Mouse (Mus musculus): ENCODE data around the gene Rps2. TPM values are rescaled to one million over a fixed set of nuclear protein-coding genes. Genes with fewer than 3 reads are reported as not detected.
A peak's percentile ranks its signal among the peaks of the same experiment; 100 is the strongest.
"Not testable (repeated sequence)": the region's sequence is repeated elsewhere in the genome, so short reads cannot be mapped to it uniquely, and the experiment has no call there.

Gene Rps2
- total RNA-seq, 1 experiment from 2014 or later: 702 TPM

DNA sequence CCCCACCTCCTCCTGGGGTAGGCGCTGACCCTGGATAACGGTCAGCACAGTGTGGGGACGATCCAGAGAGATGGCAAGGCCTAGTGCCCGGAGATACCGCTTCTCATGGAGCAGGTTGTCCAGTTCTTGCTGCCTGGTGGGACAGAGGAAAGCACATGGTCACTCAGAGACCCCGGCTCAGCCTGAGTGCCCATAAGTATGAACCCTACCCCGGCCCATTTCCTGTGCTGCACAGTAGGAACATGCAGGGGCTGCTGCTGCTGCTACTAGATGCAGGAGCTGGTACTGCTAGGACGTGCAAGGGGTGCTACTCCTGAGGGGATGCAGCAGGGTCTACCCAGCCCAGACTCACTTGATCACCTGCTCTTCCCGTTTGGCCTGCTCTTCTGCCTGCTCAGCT, 16.7 kb upstream of the Rps2 start:
- DNase-seq: no peak

DNA sequence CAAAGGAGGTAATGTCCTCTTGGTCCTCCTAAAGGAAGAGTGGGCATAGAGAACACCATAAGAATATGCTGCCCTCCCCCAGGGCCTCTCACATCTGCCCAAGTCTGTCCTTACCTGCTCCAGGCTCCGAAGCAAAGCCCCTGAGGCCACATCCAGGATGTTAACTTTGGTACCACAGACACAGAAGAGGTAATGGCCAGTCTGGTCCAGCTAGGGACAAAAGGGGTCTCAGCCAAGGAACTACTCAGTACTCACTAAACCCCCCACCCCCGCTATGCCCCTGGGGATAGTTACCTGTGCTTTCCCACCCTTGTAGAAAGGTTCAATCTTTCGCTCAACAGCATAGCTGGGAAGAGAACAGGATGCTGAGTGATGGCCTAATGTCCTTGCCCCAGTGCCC, 12.1 kb upstream of the Rps2 start:
- DNase-seq: no peak

DNA sequence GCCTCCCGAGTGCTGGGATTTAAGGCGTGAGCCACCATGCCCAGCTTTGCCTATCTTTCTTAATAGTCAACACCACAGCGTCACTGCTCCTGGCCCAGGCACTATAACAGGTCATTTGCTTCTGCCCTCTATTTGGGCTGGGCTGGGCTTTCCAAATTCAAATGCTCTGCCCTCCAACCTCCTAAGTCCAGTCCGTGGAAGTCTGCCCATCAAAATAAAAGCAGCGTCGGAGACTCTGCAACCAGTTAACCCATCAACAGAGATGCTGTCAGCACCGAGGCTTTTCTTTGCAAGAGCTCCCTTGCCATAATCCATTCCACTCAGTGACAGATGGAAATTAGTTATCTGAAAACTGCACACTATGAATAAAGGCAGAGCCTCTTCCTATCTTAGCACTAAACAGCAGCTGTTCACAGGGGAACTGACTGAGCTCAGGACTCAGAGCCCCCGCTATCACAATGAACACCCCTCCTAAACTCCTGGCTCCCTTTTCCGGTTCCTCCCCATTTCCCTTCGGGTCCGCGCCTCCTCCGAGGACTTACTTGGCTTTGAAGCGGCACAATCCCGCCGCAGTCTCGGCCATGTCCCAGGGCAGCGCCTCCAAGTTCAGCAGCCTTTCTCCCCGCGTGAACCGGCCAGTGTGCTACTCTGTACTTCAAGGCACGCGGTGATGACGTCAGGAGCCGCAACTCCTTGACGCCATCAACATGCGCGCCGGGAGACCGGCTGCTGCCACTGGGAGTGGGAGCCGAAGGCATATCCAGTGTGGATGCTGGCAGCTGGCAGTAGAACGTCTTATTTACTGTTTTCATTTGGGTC, 10.7 kb upstream of the Rps2 start, which contains the start of gene Tbl3:
Gene Tbl3, minus strand, starts transcription at position 679 of the 819 bp plus-strand sequence.
- DNase-seq: peak; percentile 96

DNA sequence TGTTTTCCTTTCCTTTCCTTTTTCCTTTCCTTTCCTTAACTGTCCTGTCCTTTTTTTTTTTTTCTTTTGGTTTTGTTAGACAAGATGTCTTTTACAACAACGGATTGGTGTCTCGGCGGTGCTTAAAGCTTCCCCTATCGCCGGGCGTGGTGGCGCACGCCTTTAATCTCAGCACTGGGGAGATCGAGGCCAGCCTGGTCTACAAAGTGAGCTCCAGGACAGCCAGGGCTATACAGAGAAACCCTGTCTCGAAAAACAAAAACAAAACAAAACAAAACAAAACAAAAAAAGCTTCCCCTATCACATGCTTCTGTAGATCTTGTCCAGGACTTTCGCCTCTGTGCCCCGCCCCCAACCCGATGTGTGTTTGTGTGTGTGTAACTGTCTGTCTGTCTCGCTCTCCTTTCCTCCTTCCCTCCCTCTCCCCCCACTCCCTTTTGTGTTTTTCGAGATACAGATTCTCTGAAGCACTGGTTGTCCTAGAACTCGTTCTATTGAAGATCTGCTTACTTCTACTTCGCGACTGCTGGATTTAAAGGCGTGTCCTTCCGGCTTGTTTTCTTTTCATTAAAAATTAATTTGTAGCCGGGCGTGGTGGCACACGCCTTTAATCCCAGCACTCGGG, 10.0 kb upstream of the Rps2 start:
- peak; percentile 38 for DNase-seq

DNA sequence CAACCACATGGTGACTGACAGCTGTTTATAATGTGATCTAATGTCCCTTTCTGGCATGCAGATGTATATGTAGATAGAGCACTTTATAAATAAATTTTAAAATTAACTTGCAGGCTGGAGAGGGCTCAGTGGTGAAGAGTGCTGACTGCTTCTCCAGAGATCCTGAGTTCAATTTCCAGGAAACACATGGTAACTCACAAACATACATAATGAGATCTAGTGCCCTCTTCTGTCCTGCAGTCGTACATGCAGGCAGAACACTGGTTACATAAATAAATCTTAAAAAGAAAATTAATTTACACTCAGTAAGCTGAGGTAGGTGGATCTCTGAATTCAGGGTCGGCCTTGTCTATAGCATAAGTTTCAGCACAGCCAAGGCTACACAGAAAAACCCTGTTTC, 9.3 kb upstream of the Rps2 start:
- no peak for DNase-seq

DNA sequence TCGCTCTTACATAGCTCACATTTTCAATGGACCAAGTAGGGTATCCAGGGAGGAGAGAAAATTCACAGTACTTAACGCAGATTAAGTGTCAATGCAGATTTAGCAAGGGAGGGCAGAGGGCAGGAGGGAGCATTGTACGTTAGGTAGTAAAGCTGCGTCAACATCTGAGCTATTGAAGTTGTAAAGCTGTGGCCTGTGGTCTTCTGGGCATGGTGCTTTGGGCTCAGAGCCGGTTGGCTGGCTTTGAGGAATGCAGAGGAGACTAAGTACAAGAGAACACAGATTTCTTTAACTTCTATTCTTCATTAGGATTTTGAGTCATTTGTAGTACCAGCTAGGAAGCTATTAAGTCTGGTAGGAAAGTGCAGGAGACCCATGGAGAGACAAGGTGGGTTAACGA, 2.4 kb upstream of the Rps2 start:
- no peak for DNase-seq

DNA sequence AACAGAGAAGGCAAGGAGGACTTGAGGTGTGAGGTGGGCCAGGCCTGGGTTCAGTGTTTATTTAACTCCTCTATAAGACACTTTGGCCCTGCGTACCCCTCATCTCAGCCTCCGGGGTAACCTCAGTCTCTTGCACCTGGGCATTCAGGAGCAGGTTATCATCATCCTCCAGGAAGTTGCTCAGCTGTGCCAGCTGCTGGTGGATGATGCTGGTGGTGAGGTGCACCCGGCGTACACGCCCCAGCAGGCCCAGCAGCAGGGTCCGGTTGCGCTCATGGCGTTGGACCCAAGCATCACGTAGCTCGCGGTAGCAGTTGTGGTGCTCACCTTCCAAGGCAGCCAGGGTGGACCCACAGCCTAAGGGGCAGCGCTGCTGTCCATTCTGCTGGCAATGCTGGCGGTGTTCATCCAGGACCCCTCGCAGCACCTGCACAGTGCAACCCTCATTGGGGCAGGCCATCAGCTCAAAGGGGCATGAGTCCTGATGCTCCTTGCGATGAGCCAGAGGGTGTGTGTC, 1.7 kb upstream of the Rps2 start:
- no peak for DNase-seq

DNA sequence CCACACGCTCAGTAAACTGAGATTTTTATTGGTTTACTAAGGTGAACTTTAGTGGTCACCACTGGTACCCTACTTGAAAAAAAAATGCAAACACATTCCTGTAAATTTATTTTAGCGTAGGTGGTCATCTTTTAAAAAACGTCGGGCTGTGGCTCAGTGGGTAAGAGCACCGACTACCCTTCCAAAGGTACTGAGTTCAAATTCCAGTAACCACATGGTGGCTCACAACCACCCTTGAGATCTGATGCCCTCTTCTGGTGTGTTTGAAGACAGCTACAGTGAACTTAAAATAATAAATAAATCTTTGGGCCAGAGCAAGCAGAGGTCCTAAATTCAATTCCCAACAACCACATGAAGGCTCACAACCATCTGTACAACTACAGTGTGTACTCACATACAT, 1.0 kb downstream of the Rps2 start:
- DNase-seq: not testable (repeated sequence)

DNA sequence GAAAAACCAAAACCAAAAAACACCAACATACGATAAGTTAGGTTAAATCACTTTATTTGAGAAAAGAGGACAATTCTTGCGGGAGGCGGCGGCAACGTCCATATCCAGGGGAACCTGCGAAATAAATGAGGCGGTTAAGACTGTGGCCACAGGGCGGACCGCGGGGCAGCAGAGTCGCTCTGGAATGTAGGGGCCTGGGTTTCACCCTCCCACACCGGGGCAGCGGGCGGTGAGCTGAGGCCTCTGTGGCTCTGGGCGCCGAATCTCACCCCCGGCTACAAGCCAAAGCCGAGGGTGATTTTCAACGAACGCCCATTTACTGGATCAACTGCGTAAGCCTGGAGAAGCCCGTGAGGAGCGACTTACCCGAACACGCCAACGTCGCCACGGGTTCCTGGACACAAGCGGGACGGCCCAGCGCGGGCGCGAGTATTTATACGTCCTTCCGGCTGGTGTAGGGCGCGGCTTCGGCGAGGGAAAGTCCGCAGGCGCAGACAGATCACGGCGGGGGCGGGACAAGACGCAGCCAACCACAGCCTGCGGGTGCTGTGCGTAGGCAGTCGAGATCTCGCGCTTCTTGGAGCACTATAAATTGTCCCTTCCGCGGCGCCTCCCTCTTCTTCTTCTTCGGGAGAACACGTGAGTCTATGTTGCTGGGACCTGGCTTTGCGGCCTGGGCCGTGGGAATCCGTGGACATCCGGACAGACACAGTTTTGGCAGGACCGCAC, 1.7 kb downstream of the Rps2 start:
- DNase-seq: peak; percentile 99

DNA sequence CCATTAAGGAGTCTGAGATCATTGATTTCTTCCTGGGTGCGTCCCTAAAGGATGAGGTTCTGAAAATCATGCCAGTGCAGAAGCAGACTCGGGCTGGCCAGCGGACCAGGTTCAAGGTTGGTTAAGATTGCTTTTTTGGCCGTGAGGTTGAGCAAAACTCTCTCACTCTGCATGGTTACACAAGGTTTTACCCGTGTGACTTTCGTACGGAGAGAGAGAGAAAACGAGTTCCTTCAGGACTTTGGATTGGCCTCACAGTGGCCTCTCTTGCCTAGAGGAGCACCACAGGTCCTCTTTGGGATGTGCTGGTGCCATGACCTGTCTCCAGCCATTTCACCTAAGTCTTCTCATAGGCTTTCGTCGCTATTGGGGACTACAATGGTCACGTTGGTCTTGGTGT, 2.7 kb downstream of the Rps2 start:
- DNase-seq: peak; percentile 57

DNA sequence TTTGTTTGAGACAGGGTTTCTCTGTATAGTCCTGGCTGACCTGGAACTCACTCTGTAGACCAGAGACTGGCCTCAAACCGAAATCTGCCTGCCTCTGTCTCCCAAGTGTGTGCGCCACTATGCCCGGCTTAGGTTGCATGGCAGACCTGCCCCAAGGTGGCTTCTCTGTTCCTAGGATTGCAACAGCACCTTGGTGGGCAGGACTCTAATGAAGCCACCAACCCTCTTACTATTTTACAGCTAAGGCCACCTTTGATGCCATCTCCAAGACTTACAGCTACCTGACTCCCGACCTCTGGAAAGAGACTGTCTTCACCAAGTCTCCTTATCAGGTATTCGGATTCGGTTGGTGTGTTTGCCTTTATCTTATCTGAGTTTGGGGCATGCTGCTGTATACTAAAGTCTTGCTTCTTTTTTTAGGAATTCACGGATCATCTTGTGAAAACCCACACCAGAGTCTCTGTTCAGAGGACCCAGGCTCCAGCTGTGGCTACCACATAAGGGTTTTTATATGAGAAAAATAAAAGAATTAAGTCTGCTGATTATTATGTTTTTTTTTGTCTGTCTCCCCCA, 3.6 kb downstream of the Rps2 start:
- DNase-seq: not testable (repeated sequence)

DNA sequence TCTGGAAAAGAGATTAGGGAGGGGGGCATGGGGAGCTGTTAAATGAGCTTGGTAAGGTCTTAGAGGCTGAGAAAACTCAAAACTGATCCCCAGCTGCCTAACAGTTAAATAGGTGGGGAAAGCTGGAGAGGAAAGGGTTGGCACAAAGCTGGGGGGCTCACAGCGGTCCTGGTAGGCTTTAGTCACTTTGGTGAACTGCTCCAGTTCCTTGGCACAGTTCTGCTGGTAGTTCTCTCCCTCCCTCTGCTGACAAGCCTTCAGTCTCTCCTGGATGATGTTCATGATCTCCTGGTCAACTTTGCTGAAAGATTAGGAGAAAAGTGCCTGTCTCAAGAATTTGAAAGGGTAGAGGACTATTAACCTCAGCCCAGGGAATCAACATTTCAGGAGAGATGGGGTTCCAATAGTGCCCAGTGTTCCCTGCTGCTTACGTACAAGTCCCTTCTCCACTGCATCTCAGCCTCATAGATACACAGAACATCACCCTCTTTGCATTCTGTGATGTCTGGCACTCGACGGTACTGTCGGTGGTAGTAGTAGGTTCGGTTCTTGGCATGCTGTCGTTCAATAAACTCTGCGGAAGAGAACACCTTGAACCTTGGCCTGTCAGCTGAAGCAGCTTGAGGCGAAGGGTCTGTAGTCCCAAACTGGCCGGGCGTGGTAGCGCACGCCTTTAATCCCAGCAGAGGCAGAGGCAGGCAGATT, 4.5 kb downstream of the Rps2 start:
- DNase-seq: no peak

DNA sequence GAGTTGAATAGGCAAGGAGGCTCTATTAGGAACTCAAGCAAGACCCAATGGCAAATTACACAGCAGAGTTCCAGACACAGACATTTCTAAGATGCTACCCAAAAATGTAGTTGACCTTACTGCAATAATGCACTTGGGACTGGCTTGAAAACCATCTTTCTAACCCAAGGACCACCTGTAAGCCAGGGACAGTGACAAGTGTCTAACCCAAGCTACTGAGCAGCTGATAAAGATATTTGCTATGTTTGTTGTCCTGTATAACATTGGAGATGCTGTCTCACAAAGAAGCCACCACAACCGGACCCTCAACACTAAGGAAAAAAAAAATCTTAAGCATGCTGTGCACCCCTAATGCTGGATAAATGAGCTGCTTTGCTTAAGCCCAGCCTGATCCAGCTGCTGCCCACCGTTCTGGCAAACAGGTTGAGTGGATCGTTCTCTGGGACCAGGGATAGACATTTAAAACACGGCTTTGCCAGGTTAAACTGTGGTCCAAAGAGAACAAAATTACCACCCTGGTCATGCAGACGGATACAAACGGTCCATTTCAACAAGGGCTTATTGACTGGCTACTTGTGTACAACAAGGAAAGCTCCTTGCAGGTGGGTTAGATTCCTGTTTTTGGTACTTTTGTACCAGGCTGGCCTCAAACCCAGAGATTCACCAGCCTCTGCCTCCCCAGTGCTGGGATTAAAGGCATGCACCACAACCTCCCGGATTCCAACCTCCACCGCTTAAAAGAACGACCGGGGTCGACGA, 5.4 kb downstream of the Rps2 start:
- DNase-seq: no peak

DNA sequence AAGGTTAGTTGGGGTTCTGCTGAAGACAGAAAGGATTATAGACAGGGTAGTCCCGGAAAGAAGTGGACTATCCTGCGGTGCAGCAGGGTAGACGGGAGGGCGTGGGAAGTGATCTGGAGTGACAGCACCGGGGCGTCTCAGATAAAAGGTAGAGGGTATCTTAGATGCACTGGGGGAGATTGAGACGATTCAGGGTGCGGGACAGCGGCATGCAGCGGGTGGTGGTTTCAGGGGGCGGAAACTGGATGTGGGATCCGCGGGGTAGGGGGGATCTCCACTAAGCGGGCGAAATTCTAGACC, 5.9 kb downstream of the Rps2 start:
- DNase-seq: peak; percentile 54

DNA sequence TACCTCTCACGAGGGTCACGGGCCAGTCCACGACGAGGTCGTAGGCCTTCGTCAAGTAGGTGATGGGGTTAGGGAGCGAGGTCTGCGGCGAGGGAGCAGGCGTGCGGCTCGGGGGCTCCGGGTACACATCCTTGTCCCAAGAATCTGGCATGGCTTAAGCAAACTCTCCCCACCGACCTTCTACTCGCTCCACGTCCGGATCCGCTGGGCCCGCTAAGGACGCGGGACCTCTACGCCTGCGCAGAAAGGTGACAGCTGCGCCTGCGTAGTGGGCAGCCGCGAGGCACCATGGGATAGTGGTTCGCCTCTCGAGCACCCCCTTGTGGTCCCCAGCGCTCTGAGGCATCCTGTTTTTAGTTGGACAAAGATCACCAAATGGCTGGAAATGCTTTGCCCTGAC, 6.3 kb downstream of the Rps2 start, which contains the start of gene Ndufb10:
Gene Ndufb10, minus strand, starts transcription at position 295 of the 400 bp plus-strand sequence.
- peak; percentile 98 for DNase-seq

DNA sequence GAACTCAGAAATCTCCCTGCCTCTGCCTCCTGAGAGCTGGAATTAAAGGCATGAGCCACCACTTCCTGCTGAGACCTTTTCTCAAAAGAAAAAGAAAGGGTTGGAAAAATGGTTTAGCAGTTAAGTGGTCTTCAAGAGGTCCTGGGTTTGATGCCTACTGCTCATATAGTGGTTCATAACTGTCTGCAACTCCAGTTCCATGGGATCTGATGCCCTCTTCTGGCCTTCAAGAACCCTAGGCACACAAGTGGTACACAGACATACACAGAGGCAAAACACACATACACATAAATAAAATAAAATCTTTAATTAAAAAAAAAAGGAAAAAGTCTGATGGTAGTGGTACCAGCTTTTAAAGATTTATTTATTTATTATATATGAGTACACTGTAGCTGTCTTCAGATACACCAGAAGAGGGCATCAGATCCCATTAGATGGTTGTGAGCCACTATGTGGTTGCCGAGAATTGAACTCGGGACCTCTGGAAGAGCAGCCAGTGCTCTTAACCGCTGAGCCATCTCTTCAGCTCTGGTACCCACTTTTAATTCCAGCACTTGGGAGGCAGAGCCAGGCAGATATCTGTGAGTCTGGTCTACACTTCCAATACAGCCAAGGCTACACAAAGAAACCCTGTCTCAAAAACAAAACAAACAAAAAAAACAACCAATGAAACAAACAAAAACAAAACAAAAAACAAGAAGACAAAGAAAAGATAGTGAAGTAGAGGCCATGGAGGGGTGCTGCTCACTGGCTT, 7.9 kb downstream of the Rps2 start:
- no peak for DNase-seq

DNA sequence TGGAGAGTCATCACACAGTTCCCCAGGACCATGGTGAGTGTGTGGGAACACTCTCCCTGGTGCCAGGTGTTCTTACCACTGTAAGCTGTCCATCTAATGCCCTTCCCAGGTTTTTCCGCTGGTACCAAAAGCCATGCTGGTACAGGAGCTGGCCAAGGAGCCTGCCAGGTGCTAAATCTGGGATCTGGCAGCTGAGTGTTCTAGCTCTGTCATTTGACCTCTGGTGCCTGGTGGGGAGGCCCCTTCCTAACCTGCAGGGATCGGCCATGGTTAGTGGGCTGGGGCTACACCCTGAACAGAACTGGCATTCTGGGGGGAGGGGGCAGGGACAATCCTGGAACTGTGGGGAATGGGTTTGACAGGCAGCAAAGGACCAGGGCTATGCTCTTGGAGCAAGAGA, 9.7 kb downstream of the Rps2 start, which contains the start of gene Rpl3l:
Gene Rpl3l, plus strand, starts transcription at position 203 of the 400 bp plus-strand sequence.
- DNase-seq: no peak

DNA sequence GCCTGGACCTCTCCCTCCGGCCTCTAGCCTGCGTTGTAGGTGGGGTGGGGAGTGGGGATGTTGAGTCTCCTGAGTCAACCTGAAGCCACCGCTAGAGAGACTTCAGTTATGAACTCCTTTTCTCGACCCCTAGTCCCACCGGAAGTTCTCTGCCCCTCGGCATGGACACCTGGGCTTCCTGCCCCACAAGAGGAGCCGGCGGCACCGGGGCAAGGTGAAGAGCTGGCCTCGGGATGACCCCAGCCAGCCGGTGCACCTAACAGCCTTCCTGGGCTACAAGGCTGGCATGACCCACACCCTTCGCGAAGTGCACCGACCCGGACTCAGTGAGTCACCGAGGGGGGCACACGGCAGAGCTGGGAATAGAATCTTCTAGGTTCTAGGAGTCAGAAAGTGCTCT, 10.3 kb downstream of the Rps2 start:
- DNase-seq: no peak

DNA sequence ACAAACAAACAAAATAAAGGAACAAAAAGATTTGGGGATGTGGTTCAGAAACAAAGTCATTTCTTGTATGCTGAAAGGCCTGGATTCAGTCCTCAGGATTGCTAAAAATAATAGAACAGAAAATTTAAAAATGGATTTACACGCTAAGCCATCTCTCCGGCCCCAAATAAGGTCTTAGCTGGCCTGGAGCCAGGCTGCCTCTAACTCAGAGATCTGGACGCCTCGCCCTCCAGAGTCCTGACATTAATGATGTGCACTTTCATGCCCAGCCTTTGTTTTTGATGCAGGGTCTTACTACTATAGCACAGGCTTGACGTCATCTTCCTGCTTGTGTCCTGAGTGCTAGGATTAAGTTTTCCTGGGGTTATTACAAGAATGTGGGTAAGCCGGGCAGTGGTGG, 11.2 kb downstream of the Rps2 start:
- no peak for DNase-seq

DNA sequence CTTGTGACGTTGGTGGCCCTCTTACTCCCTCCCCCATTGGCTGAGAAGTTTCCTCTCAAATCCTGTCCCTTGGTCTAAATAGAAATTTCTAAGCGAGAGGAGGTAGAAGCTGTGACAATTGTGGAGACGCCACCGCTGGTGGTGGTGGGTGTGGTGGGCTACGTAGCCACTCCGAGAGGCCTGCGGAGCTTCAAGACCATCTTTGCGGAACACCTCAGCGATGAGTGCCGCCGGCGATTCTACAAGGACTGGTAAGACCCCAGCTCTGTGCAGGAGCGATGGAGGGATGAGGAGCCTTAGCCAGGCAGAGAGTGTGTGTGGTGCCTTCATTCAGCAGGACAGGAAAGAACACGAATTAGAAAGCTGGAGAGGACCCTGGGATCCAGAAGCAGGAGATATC, 12.9 kb downstream of the Rps2 start:
- no peak for DNase-seq
